Mouse (Mus musculus) 416B (cell line): ENCODE results near the gene Pglyrp1.
"Not testable (repeated sequence)": the region's sequence is repeated elsewhere in the genome, so short reads cannot be mapped to it uniquely, and the experiment has no call there.

Experiments
- DNase-seq: peaks from one replicate; pipeline ENCODE4 v3.0.0; 2011; ENCODE audit warnings: low read depth

Pglyrp1 gene

DNA sequence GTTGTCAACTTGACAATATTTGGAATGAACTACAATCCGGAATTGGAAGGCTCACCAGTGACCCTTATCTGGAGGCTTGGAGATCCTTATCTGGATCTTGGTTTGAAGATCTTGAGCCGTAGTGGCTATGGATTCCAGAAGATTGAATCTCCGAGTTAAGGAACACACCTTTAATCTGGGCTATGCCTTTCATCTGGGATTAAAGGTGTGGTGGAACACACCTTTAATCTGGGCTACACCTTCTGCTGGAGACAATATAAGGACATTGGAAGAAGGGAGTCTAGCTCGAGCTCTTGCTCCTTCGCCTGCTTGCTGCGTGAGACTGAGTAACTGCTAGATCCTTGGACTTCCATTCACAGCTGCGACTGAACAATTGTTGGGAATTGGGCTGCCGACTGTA is at the start of gene Pglyrp1:
TSS of gene Pglyrp1 (plus strand) at position 301 of the 400 bp plus-strand sequence.
- not testable (repeated sequence) for DNase-seq

DNA sequence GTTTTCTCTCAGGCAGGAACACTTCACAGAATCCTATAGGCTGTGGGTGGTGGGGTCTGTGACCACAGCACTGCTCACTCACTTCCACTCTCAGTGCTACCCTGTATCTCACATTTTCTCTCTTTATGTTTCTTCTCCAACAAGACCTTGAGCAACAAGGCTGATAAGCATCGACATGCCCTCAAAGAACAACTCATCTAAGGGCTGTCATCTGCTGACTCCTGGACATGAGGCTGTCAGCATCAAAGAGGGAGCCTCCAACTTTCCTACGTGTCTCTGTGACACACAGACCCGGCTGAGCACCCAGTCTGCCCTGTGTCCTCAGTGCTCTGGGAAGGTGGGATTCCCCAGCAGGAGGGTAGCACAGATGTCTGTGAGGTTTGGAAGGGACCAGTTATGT is 49.6 kb upstream of the Pglyrp1 start, which contains the start of gene Psg17:
TSS of gene Psg17 (minus strand) at position 101 of the 400 bp plus-strand sequence.
- DNase-seq = no peak

DNA sequence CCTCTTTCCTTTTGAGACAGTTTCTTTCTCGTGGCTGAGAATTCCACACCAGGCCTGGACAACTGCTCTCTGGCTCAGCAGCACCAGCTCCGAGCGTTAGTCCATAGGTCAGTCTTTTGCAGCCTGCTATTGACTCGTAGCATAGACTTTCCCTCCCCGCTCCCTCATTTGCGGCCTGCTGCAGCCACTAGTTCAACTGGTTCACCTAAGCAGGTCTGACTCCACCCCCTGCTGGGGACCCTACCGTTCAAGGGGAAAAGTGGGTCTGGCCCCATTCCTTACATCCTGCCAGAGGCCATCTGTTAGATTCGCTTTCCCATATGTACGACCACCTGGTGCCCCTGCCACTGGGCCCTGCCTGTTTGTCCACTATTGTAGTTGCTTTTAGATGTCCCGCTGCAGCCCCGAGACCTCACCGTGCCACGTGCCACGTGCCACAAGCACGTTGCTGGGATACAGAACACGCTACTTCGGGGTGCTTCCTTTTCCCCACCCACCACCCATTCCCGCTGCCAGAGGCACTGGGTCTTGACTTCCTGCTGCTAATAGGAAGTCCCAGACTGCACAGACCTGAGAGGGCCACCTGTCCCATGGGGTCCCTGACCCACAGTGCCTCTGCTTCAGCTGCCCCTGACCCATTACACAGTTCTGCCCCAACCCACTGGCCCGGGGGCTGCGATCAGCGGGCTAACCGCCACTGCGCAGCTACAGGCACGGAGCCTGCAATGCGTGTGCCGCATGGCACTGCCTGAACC is 43.2 kb upstream of the Pglyrp1 start:
- no peak for DNase-seq

DNA sequence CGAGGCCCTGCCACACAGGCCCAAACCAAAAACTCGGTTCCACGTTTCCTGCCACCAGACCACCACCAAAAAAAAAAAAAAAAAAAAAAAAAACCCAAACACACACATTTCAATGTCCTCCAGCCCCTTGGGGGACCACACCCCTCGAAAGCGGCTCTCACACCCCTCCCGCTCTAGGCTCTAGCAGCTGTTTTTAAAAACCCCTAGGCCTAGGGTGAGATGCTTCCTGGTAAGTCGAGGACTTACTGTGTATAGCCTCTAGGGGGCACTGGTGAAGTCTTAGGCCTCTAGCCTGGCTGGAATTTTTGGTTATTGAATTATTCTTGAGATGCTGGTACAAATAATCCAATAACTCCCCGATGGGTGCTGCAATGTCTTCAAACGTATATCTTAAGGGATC is 42.5 kb upstream of the Pglyrp1 start:
- peak; percentile 56 for DNase-seq

DNA sequence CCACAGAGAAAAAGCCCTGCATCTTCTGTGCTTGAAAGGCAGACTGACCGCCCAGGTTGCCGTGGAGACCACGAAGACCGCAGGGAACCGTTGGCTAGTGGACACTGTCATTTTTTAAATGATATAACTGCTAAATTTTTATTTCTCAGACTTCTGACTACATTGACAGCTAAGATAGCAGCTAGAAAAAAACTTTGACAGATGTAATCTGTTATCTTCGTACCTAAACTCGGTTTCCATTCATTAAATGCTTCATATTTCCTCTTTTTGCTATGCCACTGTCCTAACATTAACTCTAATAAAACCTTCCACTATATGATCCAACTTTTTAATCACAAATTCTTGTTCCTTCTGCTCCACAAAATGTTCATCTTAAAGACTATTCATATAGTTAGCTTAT is 41.6 kb upstream of the Pglyrp1 start:
- no peak for DNase-seq

DNA sequence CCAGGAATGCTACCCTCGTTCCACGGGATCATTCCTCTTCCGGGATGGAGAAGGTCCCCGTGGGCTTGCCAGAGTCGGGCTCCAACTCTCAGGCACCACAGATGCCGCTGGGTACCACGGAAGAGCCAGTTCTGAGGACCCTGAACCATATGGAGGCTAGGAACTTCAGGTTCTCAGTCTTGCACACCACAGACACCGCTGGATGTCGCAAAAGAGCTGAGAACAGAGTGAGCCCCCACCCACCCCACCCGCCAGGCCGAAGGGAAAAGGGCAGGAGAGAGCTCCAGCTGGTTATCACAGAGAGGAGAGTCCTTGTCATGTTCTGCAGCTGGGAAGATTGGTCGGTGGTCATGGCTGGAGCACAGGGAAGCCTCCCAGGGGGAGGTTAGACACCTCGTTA is 38.8 kb upstream of the Pglyrp1 start:
- DNase-seq = no peak

DNA sequence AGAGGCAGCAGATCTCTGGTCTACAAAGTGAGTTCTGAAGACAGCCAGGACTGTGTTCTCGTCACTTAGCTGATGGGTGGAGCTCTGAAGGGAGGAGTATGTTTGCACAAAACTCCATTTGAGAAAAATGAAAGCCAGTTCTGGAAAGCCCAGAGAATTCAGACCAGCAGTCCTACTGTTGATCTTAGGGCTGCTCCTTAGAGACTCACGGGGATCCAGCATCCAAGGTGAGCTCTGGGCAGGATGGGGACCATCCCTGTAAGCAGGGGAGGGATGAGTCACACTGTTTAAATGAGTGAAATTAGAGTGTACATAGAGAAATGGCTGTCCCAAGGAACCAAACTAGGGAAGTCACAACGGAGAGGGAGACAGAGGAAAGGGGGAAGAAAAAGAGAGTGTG is 31.3 kb upstream of the Pglyrp1 start, which contains the start of gene Mill2:
TSS of gene Mill2 (plus strand) at position 102 of the 400 bp plus-strand sequence.
- peak; percentile 23 for DNase-seq

DNA sequence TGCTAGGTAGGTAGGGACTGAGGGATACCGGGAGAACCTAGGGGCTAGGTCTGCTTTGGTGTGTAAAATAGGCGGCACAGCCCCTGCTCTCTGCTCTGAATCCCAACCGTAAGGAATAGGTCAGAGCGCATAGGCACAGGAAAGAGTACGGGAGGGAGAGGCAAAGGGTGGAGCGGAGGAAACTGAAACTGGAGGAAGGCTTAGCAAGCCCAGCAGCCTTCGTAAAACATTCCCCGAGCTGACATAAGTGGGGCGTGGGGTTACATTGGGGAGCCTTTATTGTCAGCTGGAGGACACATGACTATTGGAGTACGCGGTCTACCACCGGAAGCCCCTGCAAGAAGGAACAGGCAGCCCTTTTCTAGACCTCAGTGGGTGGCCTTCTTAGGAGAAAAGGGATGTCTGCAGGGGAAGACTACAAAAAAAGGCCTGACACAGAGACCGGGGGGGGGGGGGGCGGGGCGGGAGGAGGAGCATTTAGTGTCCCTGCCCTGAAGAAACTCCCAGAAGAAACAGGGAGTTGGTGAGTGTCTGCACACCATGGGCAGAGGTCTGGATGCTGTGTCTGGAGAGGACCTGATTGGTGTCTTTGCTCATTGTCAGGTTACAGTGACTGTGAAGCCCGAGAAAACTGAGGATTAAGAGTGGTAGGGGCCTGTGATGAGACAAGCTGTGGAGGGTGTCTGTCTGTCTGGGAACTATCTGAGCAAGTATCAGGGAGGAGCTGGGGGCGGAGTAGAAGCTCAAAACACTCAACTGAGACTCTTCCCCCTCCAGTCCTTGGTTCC is 30.6 kb upstream of the Pglyrp1 start:
- DNase-seq = peak; percentile 84

DNA sequence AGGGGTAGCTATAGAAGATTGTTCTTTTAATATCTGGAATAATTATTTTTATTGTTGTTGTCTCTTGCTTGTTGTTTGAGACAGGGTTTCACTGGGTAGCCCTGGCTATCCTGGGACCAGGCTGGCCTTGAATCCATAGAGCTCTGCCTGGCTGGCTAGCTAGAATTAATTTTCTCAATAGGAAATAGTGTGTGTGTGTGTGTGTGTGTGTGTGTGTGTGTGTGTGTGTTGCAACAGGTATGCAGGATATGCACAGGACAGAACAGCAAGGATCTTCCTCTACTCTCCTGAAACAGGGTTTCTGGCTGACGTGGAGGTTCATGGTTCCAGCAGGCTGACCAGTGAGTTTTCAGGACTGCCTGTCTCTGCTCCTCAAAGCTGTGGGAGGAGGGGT is 30.0 kb upstream of the Pglyrp1 start:
- no peak for DNase-seq

DNA sequence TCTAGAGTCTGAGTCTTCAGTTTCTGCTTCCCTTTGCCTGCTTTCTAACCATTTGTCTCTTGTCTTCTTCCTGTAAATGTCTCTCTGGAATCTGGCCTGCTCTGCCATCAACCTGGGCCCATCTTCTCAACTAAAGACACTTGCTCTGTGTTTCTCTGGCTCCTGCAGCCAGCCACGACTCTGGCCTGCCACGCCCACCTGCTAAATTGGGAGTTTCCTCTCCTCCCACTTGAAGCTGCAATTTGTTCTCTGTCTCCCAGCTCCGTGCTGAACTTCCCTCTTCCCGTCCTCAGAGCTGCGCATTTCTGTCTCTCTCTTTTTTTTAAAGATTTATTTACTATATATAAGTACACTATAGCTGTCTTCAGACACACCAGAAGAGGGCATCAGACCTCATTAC is 26.3 kb upstream of the Pglyrp1 start:
- no peak for DNase-seq

DNA sequence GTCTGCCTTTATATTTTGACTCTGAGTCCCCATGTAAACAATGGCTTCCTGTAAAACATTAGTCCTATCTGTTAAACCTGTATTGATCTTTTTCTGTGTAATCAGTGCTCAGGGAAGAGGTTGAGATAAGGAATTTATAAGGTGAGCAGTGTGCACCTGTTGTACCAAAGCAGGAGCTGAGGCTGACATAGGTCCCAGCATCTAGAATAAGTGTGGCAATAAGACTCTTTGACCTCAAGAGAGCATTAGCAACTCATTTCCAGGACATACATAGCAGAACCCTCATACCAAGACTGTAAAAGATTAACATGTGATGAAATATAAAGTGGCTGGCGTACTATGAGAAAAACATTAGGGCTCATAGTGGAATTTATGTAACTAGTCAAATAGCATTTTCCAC is 22.7 kb upstream of the Pglyrp1 start:
- DNase-seq = no peak

DNA sequence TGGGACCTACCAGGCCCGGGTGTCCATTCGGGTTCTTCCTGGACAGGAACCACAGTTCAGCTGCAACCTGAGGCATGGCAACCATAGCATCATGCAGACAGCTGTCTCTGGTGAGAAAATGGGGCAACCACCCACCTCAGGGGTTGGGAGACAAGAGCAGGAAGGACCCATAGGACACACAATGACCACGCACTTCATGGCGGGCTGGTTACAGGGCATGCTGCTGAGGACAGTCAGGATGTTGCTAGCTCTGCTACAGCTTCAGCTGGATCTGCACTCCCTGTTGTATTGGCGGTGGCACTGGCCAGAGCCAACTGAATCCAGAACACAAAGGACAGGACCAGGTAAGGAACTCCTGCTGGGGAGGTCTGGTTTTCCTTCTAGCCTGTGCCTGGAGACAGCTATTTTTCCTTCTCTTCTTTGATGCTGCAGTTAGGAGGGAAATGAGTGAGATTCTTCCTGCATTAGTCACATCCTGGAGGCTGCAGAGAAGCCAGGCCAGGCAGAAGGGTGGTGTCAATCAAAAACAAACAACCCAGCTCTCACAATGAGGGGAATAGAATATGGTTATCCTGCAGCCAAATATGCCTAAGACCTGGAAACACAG is 12.7 kb upstream of the Pglyrp1 start:
- peak; percentile 59 for DNase-seq

DNA sequence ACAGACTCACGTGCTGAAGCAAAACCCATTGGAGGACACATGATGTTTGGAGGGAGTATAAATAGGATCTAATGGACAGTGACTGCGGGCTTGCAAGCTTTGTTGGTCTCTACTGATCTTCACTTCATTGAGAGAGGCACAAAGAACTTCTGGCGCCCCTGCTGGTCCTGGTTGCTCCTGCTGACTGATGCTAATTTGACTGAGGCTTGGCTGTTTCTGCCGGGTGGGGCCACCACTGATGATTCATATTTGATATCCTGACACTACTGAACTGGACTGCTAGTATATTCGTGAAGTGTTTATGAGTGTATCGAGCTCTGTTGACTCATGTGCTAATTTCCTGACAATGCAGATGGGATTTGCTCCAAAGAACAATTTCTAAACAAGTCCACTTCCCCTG is 8.3 kb upstream of the Pglyrp1 start:
- peak; percentile 39 for DNase-seq

DNA sequence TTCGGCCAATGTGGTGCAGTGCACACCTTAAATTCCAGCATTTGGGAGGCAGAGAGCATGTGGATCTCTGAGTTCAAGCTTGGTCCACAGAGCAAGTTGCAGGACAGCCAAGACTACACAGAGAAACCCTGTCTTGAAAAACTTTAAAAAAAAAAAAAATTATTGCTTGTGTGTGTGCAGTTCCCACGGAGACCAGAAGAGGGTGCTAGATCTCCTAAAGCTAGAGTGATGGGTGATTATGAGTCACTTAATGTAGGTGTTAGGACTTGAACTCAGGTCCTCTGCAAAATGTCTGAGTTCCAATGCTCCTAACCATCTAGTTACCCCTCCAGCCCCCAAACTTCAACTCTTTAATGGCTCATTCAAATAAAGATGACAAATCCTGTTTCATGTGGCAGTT is 2.6 kb upstream of the Pglyrp1 start:
- DNase-seq = no peak

DNA sequence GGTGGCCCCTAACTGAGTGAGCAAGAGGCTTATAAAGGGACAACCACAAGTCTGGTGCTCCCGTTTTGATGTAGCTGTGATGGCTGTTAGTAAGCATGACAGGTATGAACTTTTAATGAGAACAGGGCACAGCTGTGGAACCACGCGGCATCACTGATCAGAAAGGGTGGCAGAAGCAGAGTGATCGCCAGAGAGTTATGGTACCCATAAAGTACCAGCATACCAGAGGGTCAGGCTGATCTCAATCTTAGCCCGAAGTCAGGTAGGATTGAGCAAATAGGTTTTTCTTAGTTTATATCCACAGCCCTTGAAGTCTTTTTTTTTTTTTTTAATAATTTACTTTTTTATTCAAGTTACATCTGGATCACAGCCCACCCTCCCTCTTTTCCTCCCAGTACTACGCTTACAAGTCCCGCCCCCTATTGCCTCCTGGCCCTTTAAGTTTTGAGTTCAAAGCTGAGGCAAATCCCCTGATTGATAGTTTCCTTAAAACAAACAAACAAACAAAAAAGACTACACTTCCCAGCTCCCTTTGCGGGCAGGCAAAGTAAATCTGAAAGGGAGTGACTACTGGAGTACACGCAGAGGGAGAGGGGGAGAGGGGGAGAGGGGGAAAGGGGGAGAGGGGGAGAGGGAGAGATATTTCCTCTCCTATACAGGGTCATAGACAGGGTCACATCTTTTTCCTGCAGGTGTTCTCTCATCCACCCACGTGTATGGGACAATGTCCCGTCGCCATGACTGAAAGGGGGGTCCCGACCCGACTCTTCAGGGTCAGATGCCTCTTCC is 1.1 kb downstream of the Pglyrp1 start:
- DNase-seq = no peak

DNA sequence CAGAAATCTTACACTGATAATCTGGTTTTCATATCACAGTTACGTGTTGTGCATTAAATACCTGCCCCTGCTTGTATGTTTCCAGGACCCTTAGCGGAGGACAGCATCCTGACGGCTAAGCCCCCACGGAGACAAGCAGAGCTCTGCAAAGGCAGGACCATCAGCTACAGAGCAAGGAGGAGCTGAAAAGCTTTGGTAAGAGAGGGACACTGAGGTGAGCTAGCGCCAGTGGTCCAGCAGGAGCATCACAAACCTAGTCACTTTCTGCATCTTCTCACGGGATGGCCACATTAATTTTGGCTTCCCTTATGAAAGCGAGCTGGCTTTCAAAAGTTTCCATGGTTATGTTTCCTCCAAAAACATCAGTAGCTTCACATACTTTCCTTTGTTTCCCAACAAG is 1.7 kb downstream of the Pglyrp1 start:
- no peak for DNase-seq

DNA sequence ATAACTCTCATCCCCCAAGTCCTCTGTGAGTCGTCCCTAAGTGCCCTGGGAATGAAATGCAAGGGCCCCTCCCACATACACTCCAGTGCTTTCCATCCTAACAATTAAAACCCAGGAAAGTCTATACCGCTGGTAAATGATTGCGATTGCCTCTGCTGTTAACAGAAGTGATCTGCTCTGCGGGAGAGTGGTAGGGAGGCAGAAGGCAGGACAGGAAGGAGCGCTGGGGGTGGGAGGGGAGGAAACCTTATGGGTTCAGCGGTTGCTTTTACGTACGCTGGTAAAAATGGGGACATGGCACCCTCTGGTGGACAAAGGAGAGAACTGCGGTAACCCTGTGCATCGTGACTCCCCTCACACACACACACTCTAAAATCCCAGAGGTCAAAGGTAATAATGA is 2.1 kb downstream of the Pglyrp1 start:
- peak; percentile 88 for DNase-seq

DNA sequence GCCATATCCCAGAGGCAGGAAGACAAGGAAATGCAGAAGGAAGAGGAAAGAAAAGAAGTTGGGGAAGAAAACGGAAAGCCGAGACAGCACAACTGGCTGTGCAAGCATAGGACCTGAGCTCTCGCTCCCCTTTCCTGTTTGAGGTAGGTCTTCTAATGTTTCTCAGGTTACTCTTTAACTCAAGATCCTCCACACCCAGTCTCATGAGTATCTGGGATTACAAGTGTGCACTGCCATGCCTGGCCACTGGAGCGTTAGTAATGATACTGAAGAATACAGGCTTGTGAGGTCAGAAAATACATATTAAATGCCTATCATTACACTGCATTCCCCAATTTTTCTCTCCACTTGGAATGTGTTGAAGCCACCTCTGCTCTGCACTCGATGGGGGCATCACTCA is 4.2 kb downstream of the Pglyrp1 start:
- no peak for DNase-seq

DNA sequence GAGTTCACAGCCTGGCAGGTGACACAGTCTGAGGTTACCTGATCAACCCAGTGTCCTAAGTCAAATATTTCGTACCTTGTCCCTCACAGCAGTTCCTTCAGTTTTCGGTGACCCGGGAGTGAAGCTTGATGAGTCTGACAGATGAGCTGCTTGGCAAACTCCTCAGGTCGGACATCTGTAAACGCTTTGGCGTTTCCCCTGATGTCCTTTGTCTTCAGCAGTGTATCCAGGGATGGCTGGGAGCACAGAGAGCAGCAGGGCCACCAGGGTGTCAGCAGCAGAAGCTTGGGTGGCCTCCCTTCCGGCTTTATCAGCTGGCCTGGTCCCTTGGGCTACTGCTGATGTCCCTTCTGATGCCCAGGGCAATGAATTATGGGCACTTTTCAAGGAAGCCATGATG is 7.6 kb downstream of the Pglyrp1 start:
- DNase-seq = no peak

DNA sequence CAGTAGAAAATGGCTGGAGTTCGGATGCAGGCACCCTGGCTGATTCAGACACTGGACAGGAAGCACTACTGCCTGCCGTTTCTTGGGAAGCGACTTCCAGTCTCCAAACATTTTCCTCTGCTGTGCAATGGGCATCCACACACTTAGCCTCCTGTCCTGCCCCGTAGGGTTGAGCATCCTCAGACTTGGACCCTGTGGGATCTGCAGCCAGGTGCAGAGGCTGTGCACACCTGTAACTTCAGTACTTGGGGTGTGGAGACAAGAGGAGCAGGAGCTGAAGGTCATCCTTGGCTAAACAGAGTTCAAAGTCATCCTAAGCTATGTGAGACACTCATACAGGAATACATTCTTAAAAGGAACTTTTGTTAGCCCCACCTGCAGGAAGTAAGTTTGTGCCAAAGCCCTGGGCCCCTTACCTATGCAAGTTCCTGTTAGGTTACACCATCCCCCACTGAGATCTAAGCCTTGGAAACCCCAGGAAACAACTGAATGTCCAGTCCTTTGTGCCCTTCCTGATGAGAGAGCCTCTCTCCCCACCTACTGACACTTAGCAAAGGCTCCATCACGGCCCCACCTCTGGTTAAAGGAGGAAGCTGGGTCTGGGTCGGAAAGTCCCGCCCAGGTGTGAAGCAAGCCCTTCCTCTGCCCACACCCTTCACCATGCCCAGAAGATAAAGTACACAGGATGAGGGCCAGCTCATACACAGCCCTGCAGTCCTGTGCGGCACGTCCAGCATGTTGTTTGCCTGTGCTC is 13.0 kb downstream of the Pglyrp1 start:
- DNase-seq = peak; percentile 81

DNA sequence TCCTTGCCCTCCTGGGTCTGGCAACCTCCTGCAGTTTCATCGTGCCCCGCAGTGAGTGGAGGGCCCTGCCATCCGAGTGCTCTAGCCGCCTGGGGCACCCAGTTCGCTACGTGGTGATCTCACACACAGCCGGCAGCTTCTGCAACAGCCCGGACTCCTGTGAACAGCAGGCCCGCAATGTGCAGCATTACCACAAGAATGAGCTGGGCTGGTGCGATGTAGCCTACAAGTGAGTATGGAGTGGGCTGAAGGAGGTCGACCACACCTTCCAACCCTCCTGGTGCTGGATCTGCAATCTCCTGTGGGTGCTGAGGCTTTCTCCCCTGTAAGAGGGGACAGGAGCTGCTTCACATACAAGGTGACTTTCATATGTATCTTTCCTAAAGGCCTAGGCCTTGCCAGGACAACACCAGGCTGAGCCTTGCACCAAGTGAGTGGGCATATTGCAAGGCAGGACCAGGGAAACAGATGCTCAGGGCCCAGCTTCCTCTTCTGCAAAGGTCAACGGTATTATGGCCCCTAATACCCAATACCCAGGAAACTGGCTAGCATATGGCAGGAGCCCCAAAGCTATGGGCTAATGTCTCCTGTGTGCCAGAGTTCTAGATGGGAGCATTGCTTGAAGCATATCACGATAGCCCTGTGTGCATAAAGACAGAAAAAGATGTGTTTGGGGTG is 13.8 kb downstream of the Pglyrp1 start:
- DNase-seq = peak; percentile 75
